Mouse (Mus musculus) heart, adult 2 months (tissue): Measurements from ENCODE around the gene C1qtnf5. TPM values are rescaled to one million over a fixed set of nuclear protein-coding genes. Genes with fewer than 3 reads are reported as not detected.

Experiments
- DNase-seq, 2 experiments: peaks; one replicate each; pipeline ENCODE4 v3.0.0; 2021
- H3K27ac ChIP-seq: fragments of 200-600 bp; 2 replicates; pipeline ENCODE4 v1.8.1; 2022
- H3K27me3 ChIP-seq: fragments of 200-500 bp; 2 replicates; pipeline ENCODE4 v1.6.1; 2012; ENCODE audit warnings: mild to moderate bottlenecking, low read length, inconsistent platforms, mixed read lengths; ENCODE audit not compliant: control insufficient read depth, insufficient read depth
- H3K36me3 ChIP-seq: fragments of 200-500 bp; 2 replicates; pipeline ENCODE4 v1.6.1; 2012; ENCODE audit warnings: low read length, inconsistent platforms; ENCODE audit not compliant: control insufficient read depth, insufficient read depth
- H3K4me1 ChIP-seq: fragments of 200-500 bp; 2 replicates; pipeline ENCODE4 v1.6.1; 2011; ENCODE audit warnings: low read length; ENCODE audit not compliant: control insufficient read depth, insufficient read depth
- H3K4me3 ChIP-seq: fragments of 200-600 bp; 2 replicates; pipeline ENCODE4 v1.8.1; 2022
- H3K79me2 ChIP-seq: fragments of 200-500 bp; replicated peaks from 2 replicates; pipeline ENCODE4 v1.6.1; 2012; ENCODE audit warnings: mild to moderate bottlenecking, inconsistent platforms, low read length, moderate library complexity, mixed read lengths; ENCODE audit not compliant: control insufficient read depth, insufficient read depth
- H3K9ac ChIP-seq: fragments of 200-500 bp; 2 replicates; pipeline ENCODE4 v1.6.1; 2012; ENCODE audit warnings: low read depth, mild to moderate bottlenecking, control low read depth, inconsistent platforms, low read length, mixed read lengths
- CTCF ChIP-seq: fragments of 200-600 bp; IDR thresholded peaks from 2 replicates; pipeline ENCODE4 v1.8.1; 2022; ENCODE audit warnings: antibody characterized with exemption, mild to moderate bottlenecking, moderate library complexity
- EP300 ChIP-seq: fragments of 200-500 bp; IDR thresholded peaks from 2 replicates; pipeline ENCODE4 v1.6.1; 2011; ENCODE audit warnings: low read depth, low read length, control low read depth; ENCODE audit not compliant: insufficient read depth
- POLR2A ChIP-seq: fragments of 200-500 bp; IDR thresholded peaks from 2 replicates; pipeline ENCODE4 v1.6.1; 2011; ENCODE audit warnings: mild to moderate bottlenecking, low read depth, low read length, control low read depth; ENCODE audit not compliant: insufficient read depth
- WGBS: fragments of 180-500 bp; shearing (Covaris S2); methylation state at CpG from one replicate; pipeline ENCODE4 v1.1.7; 2018; 5-methylcytosine and 5-hydroxymethylcytosine counted together
- intact Hi-C: fragments of 180-260 bp; cut with DNase I; formaldehyde crosslinking; loops from one replicate; pipeline ENCODE4 v1.15.1; 2025
- polyA plus RNA-seq: library from polyadenylated mRNA; depleted of rRNA; stranded (reverse); fragments of >200 nt; gene quantifications from 2 replicates; pipeline ENCODE4 v1.2.3, GENCODE M21; 2012
- total RNA-seq, 2 experiments: library from RNA; stranded (reverse); gene quantifications; 2 replicates each; pipeline ENCODE4 v1.2.3; 2021

The C1qtnf5 gene
- total and polyA plus RNA-seq, 3 experiments = 4.8 to 9.4 (median 7.6) TPM

GRCm38 (mm10) chr9:44069252-44069651 lies 37.8 kb upstream of the C1qtnf5 start:
- H3K27ac ChIP-seq = peak overlapping the region; percentile 80
- peak; percentile 85 for TF ChIP-seq POLR2A
- no peak for TF ChIP-seq EP300
- H3K79me2 ChIP-seq = no peaks in the 10 kb centered on the region
- peak overlapping the region; percentile 39 for H3K4me3 ChIP-seq
- peak overlapping the region; percentile 83 for H3K9ac ChIP-seq
- WGBS = 13% methylated on average over 7 of the region's 7 CpGs
- peak in 1 of 2 experiments; percentile 54 for DNase-seq
- no peaks in the 10 kb centered on the region for H3K36me3 ChIP-seq
- H3K27me3 ChIP-seq = no peaks in the 10 kb centered on the region
- intact Hi-C loops = loop anchor here (2.0 kb wide), 1 partner anchor 20 kb away; no protein-coding TSS in a partner anchor
- H3K4me1 ChIP-seq = peaks cover 3% of the 10 kb centered on the region; the same call in 1 of the 2 replicates

- peak overlapping the region; percentile 80 for H3K27ac ChIP-seq
- TF ChIP-seq CTCF (no peak), POLR2A (no peak), EP300 (no peak)
Observed at GRCm38 (mm10) chr9:44070113-44070843, 36.8 kb upstream of the C1qtnf5 start.

GRCm38 (mm10) chr9:44070844-44071231 lies 36.2 kb upstream of the C1qtnf5 start:
- H3K36me3 ChIP-seq = no peaks in the 10 kb centered on the region
- peak overlapping the region; percentile 39 for H3K4me3 ChIP-seq
- H3K4me1 ChIP-seq = peaks cover 3% of the 10 kb centered on the region; the same call in 1 of the 2 replicates
- H3K27ac ChIP-seq = peak overlapping the region; percentile 80
- H3K9ac ChIP-seq = peak overlapping the region; percentile 58
- TF ChIP-seq EP300 (no peak), POLR2A (no peak), CTCF (no peak)
- no peaks in the 10 kb centered on the region for H3K27me3 ChIP-seq
- intact Hi-C loops = loop anchor here (5.0 kb wide), 1 partner anchor 36 kb away; the partner anchor contains the start of gene C1qtnf5
- H3K79me2 ChIP-seq = no peaks in the 10 kb centered on the region
- no peak for DNase-seq
- WGBS = 37% methylated on average over 8 of the region's 8 CpGs

More at GRCm38 (mm10) chr9:44070113-44070843, 36.8 kb upstream of the C1qtnf5 start:
- 54% methylated on average over 14 of the region's 14 CpGs for WGBS
- intact Hi-C loops = loop anchor here (5.0 kb wide), 1 partner anchor 37 kb away; the partner anchor contains the start of gene C1qtnf5
- peak in 1 of 2 experiments; percentile 35 for DNase-seq
- H3K4me3 ChIP-seq = peak overlapping the region; percentile 39
- no peaks in the 10 kb centered on the region for H3K79me2 ChIP-seq
- H3K9ac ChIP-seq = peak overlapping the region; percentile 58
- no peaks in the 10 kb centered on the region for H3K27me3 ChIP-seq
- H3K4me1 ChIP-seq = peaks cover 3% of the 10 kb centered on the region; the same call in 1 of the 2 replicates
- no peaks in the 10 kb centered on the region for H3K36me3 ChIP-seq

GRCm38 (mm10) chr9:44071914-44072598 lies 35.0 kb upstream of the C1qtnf5 start:
- no peak for TF ChIP-seq CTCF
- no peak for TF ChIP-seq POLR2A
- no peak for TF ChIP-seq EP300

GRCm38 (mm10) chr9:44072599-44072915 lies 34.5 kb upstream of the C1qtnf5 start:
- TF ChIP-seq EP300 (0 out of 2 replicates have a peak, but pooled peaks have one; percentile 51), POLR2A (no peak; the same call in 1 of the 2 replicates)
- Histone ChIP-seq H3K4me1 (peaks cover 4% of the 10 kb centered on the region; the same call in 1 of the 2 replicates), H3K36me3 (peaks cover 2% of the 10 kb centered on the region; the same call in 1 of the 2 replicates), H3K4me3 (peak overlapping the region; percentile 4; the same call in 1 of the 2 replicates), H3K9ac (peak overlapping the region; percentile 20), H3K27me3 (no peaks in the 10 kb centered on the region), H3K27ac (peak overlapping the region; percentile 80), H3K79me2 (no peaks in the 10 kb centered on the region)
- WGBS = 21% methylated on average over 4 of the region's 4 CpGs
- intact Hi-C loops = loop anchor here (5.0 kb wide), 1 partner anchor 35 kb away; the partner anchor contains the start of gene C1qtnf5
- peak; percentile 65 to 77 for DNase-seq

More at GRCm38 (mm10) chr9:44071914-44072598, 35.0 kb upstream of the C1qtnf5 start:
- H3K27me3 ChIP-seq = no peaks in the 10 kb centered on the region
- H3K4me1 ChIP-seq = peaks cover 4% of the 10 kb centered on the region; the same call in 1 of the 2 replicates
- 28% methylated on average over 11 of the region's 11 CpGs for WGBS
- intact Hi-C loops = loop anchor here (5.0 kb wide), 1 partner anchor 35 kb away; the partner anchor contains the start of gene C1qtnf5
- H3K79me2 ChIP-seq = no peaks in the 10 kb centered on the region
- peaks cover under 1% of the 10 kb centered on the region; the same call in 1 of the 2 replicates for H3K36me3 ChIP-seq
- H3K4me3 ChIP-seq = peak overlapping the region; percentile 2; the same call in 1 of the 2 replicates
- peak overlapping the region; percentile 20 for H3K9ac ChIP-seq
- H3K27ac ChIP-seq = peak overlapping the region; percentile 80
- peak; percentile 50 to 61 for DNase-seq
